Comparison of ENCODE assay signal across 24 mouse cellular contexts in the genomic region with DNA sequence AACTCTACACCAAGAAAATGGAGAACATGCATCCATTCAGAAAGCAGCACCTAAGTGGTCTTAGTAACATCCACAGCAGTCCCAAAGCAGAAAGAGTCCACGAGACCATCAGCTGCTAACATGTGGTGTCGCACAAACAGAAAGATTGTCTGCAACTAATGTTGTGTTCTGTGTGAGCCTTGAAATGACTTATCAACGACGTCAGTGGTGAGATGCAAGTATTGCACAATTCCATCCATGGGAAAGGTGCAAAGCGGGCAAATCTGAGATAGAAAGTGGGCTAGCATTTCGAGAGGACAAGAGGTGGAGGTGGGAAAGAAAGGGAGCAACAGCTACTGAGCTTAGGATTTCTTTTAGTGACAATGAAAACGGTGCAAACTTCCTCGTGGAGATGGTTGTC. TPM values are rescaled to one million over a fixed set of nuclear protein-coding genes. Genes with fewer than 3 reads are reported as not detected.
DNase-seq lines count a peak whose midpoint lies in the region; ATAC-seq and TF ChIP-seq lines count a peak whose summit lies in the region.
"Had no signal": no experiment of that assay in that cellular context is flagged by ENCODE, and none has a peak within 500 bp of the region (broad histone marks: within the 10 kb centered on the region; RNA-seq: fewer than 3 reads in every experiment).

No protein-coding gene starts in this region.

- H3K9me3 ChIP-seq in liver, embryonic 11.5 days (ENCODE audit: control insufficient read depth, low read length), result no peaks in the 10 kb centered on the region
- H3K9me3 ChIP-seq in megakaryocyte, embryonic 14.5 days, result no peaks in the 10 kb centered on the region
- H3K9me3 ChIP-seq: embryonic facial prominence, embryonic 10.5 days; embryonic facial prominence, embryonic 12.5 days; forebrain, embryonic 13.5 days; forebrain, embryonic 15.5 days; G1E had no signal

- no peaks in the 10 kb centered on the region for H3K27me3 ChIP-seq in liver, adult 2 months (ENCODE audit: control insufficient read depth, insufficient read depth, low read length)
- H3K27me3 ChIP-seq in liver, embryonic 11.5 days (replicated peaks; ENCODE audit: control insufficient read depth, insufficient read depth, low read length), result no peaks in the 10 kb centered on the region
- H3K27me3 ChIP-seq in megakaryocyte, embryonic 14.5 days (replicated peaks), result no peaks in the 10 kb centered on the region
- no peaks in the 10 kb centered on the region for H3K27me3 ChIP-seq in C2C12 (ENCODE audit: control insufficient read depth, insufficient read depth, insufficient read length)
- H3K27me3 ChIP-seq: embryonic facial prominence, embryonic 12.5 days; forebrain, embryonic 13.5 days; forebrain, embryonic 15.5 days; Patski had no signal

- H3K36me3 ChIP-seq in liver, adult 2 months (ENCODE audit: control insufficient read depth, insufficient read depth, low read length), result peaks cover 2% of the 10 kb centered on the region; the same call in 1 of the 2 replicates
- no peaks in the 10 kb centered on the region for H3K36me3 ChIP-seq in liver, embryonic 11.5 days (ENCODE audit: control insufficient read depth, insufficient read depth, low read length)
- peaks cover 4% of the 10 kb centered on the region for H3K36me3 ChIP-seq in megakaryocyte, embryonic 14.5 days (replicated peaks; ENCODE audit: low read length)
- peaks cover 1% of the 10 kb centered on the region for H3K36me3 ChIP-seq in C2C12 (ENCODE audit: control insufficient read depth, insufficient read depth)
- H3K36me3 ChIP-seq: embryonic facial prominence, embryonic 10.5 days; embryonic facial prominence, embryonic 12.5 days; forebrain, embryonic 15.5 days had no signal

- no peak for TF ChIP-seq CTCF in liver, adult 2 months (IDR thresholded peaks at IDR 0.05; ENCODE audit: low read depth, low read length)
- no peak for TF ChIP-seq CTCF in C2C12 (IDR thresholded peaks at IDR 0.05; ENCODE audit: control insufficient read depth, insufficient read depth, insufficient read length)

- peaks cover 39% of the 10 kb centered on the region for H3K4me1 ChIP-seq in liver, adult 2 months (ENCODE audit: control insufficient read depth, insufficient read depth, low read length)
- H3K4me1 ChIP-seq in liver, embryonic 11.5 days (replicated peaks; ENCODE audit: control insufficient read depth, insufficient read depth, low read length), result peaks cover 23% of the 10 kb centered on the region
- H3K4me1 ChIP-seq in megakaryocyte, embryonic 14.5 days, result peaks cover 66% of the 10 kb centered on the region

- H3ac ChIP-seq in C2C12 (ENCODE audit: control insufficient read depth, insufficient read length, low read depth), result no peak overlapping the region

- peak; percentile 78 for DNase-seq in liver, adult 2 months (ENCODE audit: extremely low read depth, low read depth, low spot score)
- no peak for DNase-seq in liver, embryonic 11.5 days (ENCODE audit: low spot score)
- peak; percentile 13 for DNase-seq in R1 (ENCODE audit: low read depth, low spot score)
- no peak for DNase-seq in yolk sac, embryonic 10.5 days (ENCODE audit: low spot score)
- DNase-seq in adrenal gland, postnatal 10 days, result no peak
- DNase-seq: adrenal gland, adult 2 months; adrenal gland, postnatal 14 days; adrenal gland, postnatal 36 days; B cell, adult 2 months; cerebellum, adult 11-12 months; cerebellum, adult 2 months; cerebellum, adult 9-10 months; cerebellum, postnatal 10 days; cerebellum, postnatal 25 days; forebrain, postnatal 0 days had no signal

- peaks cover 72% of the 10 kb centered on the region for H3K79me3 ChIP-seq in C2C12 (ENCODE audit: low read depth)

- TF ChIP-seq POLR2A in liver, adult 2 months (IDR thresholded peaks at IDR 0.05; ENCODE audit: extremely low read depth, insufficient read depth, low read length), result no peak

- H3K4me3 ChIP-seq in liver, adult 2 months (ENCODE audit: insufficient read depth, low read depth, low read length), result no peak overlapping the region
- H3K4me3 ChIP-seq in liver, embryonic 11.5 days (ENCODE audit: low read depth, low read length), result no peak overlapping the region
- peak overlapping the region; percentile 5 for H3K4me3 ChIP-seq in megakaryocyte, embryonic 14.5 days (replicated peaks)
- no peak overlapping the region for H3K4me3 ChIP-seq in C2C12 (ENCODE audit: insufficient read depth, poor library complexity, severe bottlenecking)
- H3K4me3 ChIP-seq: embryonic facial prominence, embryonic 10.5 days; embryonic facial prominence, embryonic 12.5 days; forebrain, embryonic 13.5 days; forebrain, embryonic 15.5 days had no signal

- H3K4me2 ChIP-seq in liver, embryonic 11.5 days, result no peak overlapping the region
- H3K4me2 ChIP-seq: embryonic facial prominence, embryonic 12.5 days; forebrain, embryonic 13.5 days; forebrain, embryonic 15.5 days had no signal

- H3K9ac ChIP-seq in liver, adult 2 months (ENCODE audit: low read depth, low read length), result peak overlapping the region; percentile 36; the same call in 1 of the 2 replicates
- no peak overlapping the region for H3K9ac ChIP-seq in liver, embryonic 11.5 days (ENCODE audit: low read depth, low read length)
- H3K9ac ChIP-seq: embryonic facial prominence, embryonic 12.5 days; forebrain, embryonic 13.5 days; forebrain, embryonic 15.5 days; forebrain, postnatal 0 days had no signal

- 31% methylated on average over 8 of the region's 8 CpGs for WGBS in liver, adult 2 months
- 71% methylated on average over 8 of the region's 8 CpGs for WGBS in liver, embryonic 11.5 days

- H3K27ac ChIP-seq in liver, adult 2 months (replicated peaks; ENCODE audit: insufficient read depth, low read depth, low read length), result peak overlapping the region; percentile 65
- H3K27ac ChIP-seq in liver, embryonic 11.5 days (ENCODE audit: low read depth, low read length), result no peak overlapping the region
- H3K27ac ChIP-seq: embryonic facial prominence, embryonic 10.5 days; embryonic facial prominence, embryonic 12.5 days; forebrain, embryonic 13.5 days; forebrain, embryonic 15.5 days had no signal

- ATAC-seq in liver, embryonic 11.5 days (replicated peaks; ENCODE audit: low FRiP score), result no peak
- ATAC-seq in megakaryocyte, adult 5-6 weeks (ENCODE audit: poor library complexity, severe bottlenecking), result no peak
- ATAC-seq: forebrain, embryonic 13.5 days; forebrain, embryonic 15.5 days; forebrain, postnatal 0 days; Patski had no signal

- H3K79me2 ChIP-seq in liver, adult 2 months (ENCODE audit: control insufficient read depth, insufficient read depth, low read length), result peaks cover 37% of the 10 kb centered on the region
- H3K79me2 ChIP-seq in C2C12 (ENCODE audit: control insufficient read depth, insufficient read depth), result peaks cover 91% of the 10 kb centered on the region

TF ChIP-seq in C2C12, 6 proteins besides CTCF, POLR2A, EP300 and RAD21:
- peak; percentile 91 for TF ChIP-seq CEBPB (IDR thresholded peaks at IDR 0.05; ENCODE audit: low read depth)
- no peak for TF ChIP-seq MYOD1 (IDR thresholded peaks at IDR 0.05; ENCODE audit: control insufficient read depth, insufficient read length, low read depth)
- TF ChIP-seq USF1 (IDR thresholded peaks at IDR 0.05; ENCODE audit: low read depth), result no peak

RNA-seq across cellular contexts. Expression of a gene that starts 4.8 kb away (rescaled TPM):
- 18.2 and 24.1 TPM in 2 replicates for total RNA-seq in liver, adult 2 months (2014; rRNA removed)
- polyA plus RNA-seq in liver, adult 2 months (2012; rRNA removed), result 36.3 and 52.8 TPM in 2 replicates
- polyA plus RNA-seq in liver, embryonic 11.5 days (2014; fragmentation: Nextera tagmentation; extraction: Ambion mirVana), result 6.3 and 7.5 TPM in 2 replicates
- polyA plus RNA-seq in megakaryocyte, embryonic 14.5 days (2012; ENCODE audit: insufficient read depth, low replicate concordance), result 0.86 and 3.0 TPM in 2 replicates
- 37.9 and 43.1 TPM in 2 replicates for total RNA-seq in megakaryocyte, adult 5-6 weeks (2015)
- 28.8 and 35.0 TPM in 2 replicates for total RNA-seq in megakaryocyte, adult 5-6 weeks (2017)
- 6.0 TPM for polyA plus RNA-seq in C2C12 (2012; fragmentation: generic; extraction: Trizol)
- 10 to 100 TPM; 54.8 to 63.0 TPM for total RNA-seq in adrenal gland, postnatal 10 days (2021)

Comparison
In these comparisons a context has a peak if more than half of its experiments do, and no peak if none do; other contexts are left out.
1. DNase-seq: peak in liver, adult 2 months (single experiment) and R1 (single experiment); none in liver, embryonic 11.5 days (single experiment), yolk sac, embryonic 10.5 days (single experiment) and adrenal gland, postnatal 10 days (single experiment).